Mouse (Mus musculus): ENCODE measurements around the gene B430305J03Rik.

DNA sequence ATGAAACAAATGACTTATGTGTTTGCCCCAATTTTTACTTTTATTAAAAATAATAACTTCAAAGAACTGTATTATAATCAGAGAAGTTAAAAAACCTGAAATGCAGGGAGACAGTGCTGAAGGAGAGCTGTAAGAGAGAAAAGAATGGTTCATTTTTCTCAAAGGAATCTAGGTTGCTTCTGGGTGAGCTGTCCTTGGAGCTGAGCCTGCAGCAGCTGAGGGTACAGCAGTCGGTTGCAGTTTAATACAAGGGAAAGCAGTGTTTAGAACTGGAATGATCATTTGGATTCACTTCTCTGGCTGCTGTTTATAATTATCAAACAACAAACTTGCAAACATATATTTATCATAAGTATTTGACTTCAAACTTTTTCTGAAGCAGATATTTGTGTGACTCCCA is 16.3 kb downstream of the B430305J03Rik start:
- no peak for TF ChIP-seq CTCF (IDR thresholded peaks at IDR 0.05; ENCODE audit: extremely low read depth, insufficient read depth, low read length)
- no peak for TF ChIP-seq POLR2A (IDR thresholded peaks at IDR 0.05; ENCODE audit: extremely low read depth, insufficient read depth, low read length)

All from cortical plate, adult 2 months (tissue).